Mouse (Mus musculus) embryonic facial prominence, embryonic 13.5 days (tissue): Measurements from ENCODE around the gene Banp. TPM values are rescaled to one million over a fixed set of nuclear protein-coding genes. Genes with fewer than 3 reads are reported as not detected.

Experiments used
- ATAC-seq: fragments of 200-750 bp; cut with Nextera tagmentation; 2 replicates; pipeline ENCODE4 v1.8.0; 2017; ENCODE audit warnings: low read depth; ENCODE audit not compliant: insufficient number of reproducible peaks, insufficient read depth, low FRiP score, low TSS enrichment
- H3K27ac ChIP-seq: fragments of 300-500 bp; sonication (generic); 2 replicates; pipeline ENCODE4 v1.5.1; 2015; ENCODE audit warnings: moderate library complexity, mild to moderate bottlenecking, inconsistent platforms
- H3K27me3 ChIP-seq: fragments of 300-500 bp; sonication (generic); 2 replicates; pipeline ENCODE4 v1.6.1; 2015; ENCODE audit warnings: mild to moderate bottlenecking, inconsistent platforms
- H3K36me3 ChIP-seq: fragments of 300-500 bp; sonication (generic); 2 replicates; pipeline ENCODE4 v1.6.1; 2015; ENCODE audit warnings: mild to moderate bottlenecking, inconsistent platforms
- H3K4me1 ChIP-seq: fragments of 300-500 bp; sonication (generic); 2 replicates; pipeline ENCODE4 v1.6.1; 2015; ENCODE audit warnings: inconsistent platforms
- H3K4me2 ChIP-seq: fragments of 300-500 bp; sonication (generic); 2 replicates; pipeline ENCODE4 v1.6.1; 2015; ENCODE audit warnings: moderate library complexity, mild to moderate bottlenecking, inconsistent platforms
- H3K4me3 ChIP-seq: fragments of 300-500 bp; sonication (generic); 2 replicates; pipeline ENCODE4 v1.5.1; 2015; ENCODE audit warnings: mild to moderate bottlenecking, inconsistent platforms
- H3K9ac ChIP-seq: fragments of 300-500 bp; sonication (generic); 2 replicates; pipeline ENCODE4 v1.6.1; 2015; ENCODE audit warnings: mild to moderate bottlenecking, inconsistent platforms
- H3K9me3 ChIP-seq: fragments of 300-500 bp; sonication (generic); 2 replicates; pipeline ENCODE4 v1.6.1; 2016; ENCODE audit warnings: inconsistent platforms
- WGBS: fragments of 180-500 bp; shearing (Covaris S2); methylation state at CpG from one replicate; pipeline ENCODE4 v1.1.7; 2015; ENCODE audit warnings: mixed read lengths; 5-methylcytosine and 5-hydroxymethylcytosine counted together
- polyA plus RNA-seq: library from polyadenylated mRNA; unstranded; fragments of >200 nt; fragmentation: Nextera tagmentation; extraction: Ambion mirVana; gene quantifications from 2 replicates; pipeline ENCODE4 v1.2.1, GENCODE M21; 2015

Gene Banp
- 42.6 and 49.4 TPM in 2 replicates for polyA plus RNA-seq

DNA sequence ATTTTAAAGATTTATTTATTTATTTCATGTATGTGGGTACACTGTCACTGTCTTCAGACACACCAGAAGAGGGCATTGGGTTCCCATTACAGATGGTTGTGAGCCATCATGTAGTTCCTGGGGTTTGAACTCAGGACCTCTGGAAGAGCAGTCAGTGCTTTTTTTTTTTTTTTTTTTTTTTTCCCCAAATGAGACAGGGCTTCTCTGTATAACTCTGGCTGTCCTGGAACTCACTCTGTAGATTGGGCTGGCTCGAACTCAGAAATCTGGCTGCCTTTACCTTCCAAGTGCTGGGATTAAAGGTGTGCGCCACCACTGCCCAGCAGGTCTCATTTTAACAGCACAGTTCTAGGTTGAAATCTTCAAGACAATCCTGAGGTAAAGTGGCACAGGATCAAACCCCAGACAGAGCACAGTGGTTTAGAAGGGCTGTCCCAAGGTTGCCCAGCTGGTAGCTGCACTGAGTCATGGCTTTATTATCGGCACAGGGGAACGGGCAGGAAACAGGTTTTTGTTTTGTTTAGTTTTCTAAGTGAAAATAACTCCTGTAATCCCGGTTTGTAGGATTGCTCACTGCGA lies at the start of gene Banp:
Gene Banp, plus strand, starts transcription at position 529 of the 579 bp plus-strand sequence.
- 60% methylated on average over 6 of the region's 6 CpGs for WGBS
- Histone ChIP-seq H3K4me1 (peaks cover 49% of the 10 kb centered on the region), H3K36me3 (peaks cover 7% of the 10 kb centered on the region; the same call in 1 of the 2 replicates), H3K4me2 (peak within 1 kb of the TSS; percentile 90), H3K27ac (peak within 1 kb of the TSS; percentile 95), H3K9me3 (no peaks in the 10 kb centered on the region), H3K9ac (peak within 1 kb of the TSS; percentile 99), H3K27me3 (no peaks in the 10 kb centered on the region), H3K4me3 (peak within 1 kb of the TSS; percentile 92)
- no peak for ATAC-seq

DNA sequence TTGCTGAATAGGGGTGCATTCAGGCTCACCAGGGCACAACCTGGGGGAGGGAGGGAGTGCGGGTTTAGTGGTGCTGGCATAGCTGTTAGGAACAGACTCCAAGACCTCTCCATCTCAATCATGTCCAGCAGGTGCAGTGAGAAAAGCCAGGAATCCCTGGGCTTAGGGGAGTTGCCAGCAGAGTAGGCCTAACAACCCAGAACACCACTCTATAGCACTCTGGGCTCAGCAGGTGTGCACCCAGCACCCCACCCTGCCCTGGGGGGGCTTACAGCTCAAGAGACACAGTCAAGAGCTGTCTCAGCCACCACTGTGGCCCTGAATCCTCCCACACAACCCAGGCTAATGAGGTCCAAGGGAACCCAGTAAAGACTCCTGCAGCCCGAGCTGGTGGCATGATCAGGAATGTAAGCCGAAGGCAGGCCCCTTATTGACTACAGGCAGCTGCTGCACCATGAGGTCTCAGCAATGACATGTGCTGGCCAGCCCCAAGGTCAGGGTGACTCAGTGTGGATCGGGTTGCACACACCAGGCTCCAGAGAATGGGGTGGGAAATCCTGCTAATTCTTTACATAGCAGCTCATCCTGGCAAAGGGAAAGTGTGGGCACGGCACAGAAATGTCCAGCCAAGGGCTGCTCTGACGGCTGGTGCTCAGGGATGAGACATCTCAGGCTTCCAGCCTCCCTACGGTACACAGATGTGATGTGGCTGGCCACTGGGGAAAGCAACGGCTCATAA lies 47.9 kb upstream of the Banp start:
- Histone ChIP-seq H3K9ac (peak overlapping the region; percentile 36; the same call in 1 of the 2 replicates), H3K27me3 (no peaks in the 10 kb centered on the region; the same call in 1 of the 2 replicates), H3K4me3 (no peak overlapping the region), H3K4me2 (no peak overlapping the region), H3K27ac (0 out of 2 replicates have a peak overlapping the region, but pooled peaks have one; percentile 7), H3K4me1 (peaks cover 56% of the 10 kb centered on the region), H3K9me3 (no peaks in the 10 kb centered on the region), H3K36me3 (no peaks in the 10 kb centered on the region)
- WGBS: 44% methylated on average over 8 of the region's 8 CpGs
- no peak for ATAC-seq

DNA sequence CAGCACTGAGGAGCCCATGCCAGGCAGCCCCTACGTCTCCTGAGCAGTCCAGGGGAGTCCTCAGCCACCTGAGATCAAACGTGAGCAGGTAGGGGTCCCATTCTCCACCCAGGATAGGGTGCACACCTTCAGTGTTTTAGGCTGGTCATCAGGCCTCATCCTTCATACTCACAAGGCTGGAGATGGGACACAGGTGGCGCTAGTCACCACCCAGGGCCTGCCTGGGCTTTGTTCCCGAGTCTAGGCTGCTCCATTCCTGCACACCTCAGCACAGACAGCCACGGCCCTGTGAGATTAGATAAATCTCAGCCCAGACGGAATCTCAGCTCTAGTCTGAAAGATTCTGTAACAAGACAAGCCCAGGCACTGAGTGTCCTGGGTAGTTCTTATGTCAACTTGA lies 45.6 kb upstream of the Banp start:
- H3K4me1 ChIP-seq: peaks cover 45% of the 10 kb centered on the region
- 0 out of 2 replicates have a peak overlapping the region, but pooled peaks have one; percentile 4 for H3K9ac ChIP-seq
- no peak overlapping the region for H3K27ac ChIP-seq
- 63% methylated on average over 6 of the region's 6 CpGs for WGBS
- peaks cover 11% of the 10 kb centered on the region for H3K27me3 ChIP-seq
- no peaks in the 10 kb centered on the region for H3K36me3 ChIP-seq
- ATAC-seq: no peak
- no peak overlapping the region for H3K4me3 ChIP-seq
- H3K9me3 ChIP-seq: no peaks in the 10 kb centered on the region
- H3K4me2 ChIP-seq: no peak overlapping the region

DNA sequence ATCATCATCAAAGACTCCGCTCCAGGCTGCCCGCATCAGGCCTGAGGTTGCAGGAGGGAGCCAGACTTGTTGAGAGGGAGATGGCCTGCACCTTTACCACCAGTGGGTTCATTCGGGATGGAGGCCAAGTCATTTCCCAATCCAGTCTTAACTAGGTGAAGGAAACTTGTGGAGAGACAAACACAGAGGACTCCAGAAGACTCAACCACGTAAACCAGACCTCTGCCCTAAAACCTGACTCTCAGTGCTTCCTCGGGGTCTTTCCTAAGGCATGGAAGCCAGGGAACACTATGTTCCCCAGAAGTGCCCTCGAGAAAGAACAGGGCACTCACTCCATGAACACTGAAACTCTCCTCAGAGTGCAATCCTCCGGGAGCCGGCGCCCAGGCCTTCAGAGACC lies 44.6 kb upstream of the Banp start:
- ATAC-seq: no peak
- peak overlapping the region; percentile 22; the same call in 1 of the 2 replicates for H3K9ac ChIP-seq
- H3K4me2 ChIP-seq: peak overlapping the region; percentile 98
- 86% methylated on average over 9 of the region's 9 CpGs for WGBS
- no peaks in the 10 kb centered on the region for H3K36me3 ChIP-seq
- H3K9me3 ChIP-seq: no peaks in the 10 kb centered on the region
- peaks cover 12% of the 10 kb centered on the region for H3K27me3 ChIP-seq
- H3K27ac ChIP-seq: no peak overlapping the region
- peak overlapping the region; percentile 76; the same call in 1 of the 2 replicates for H3K4me3 ChIP-seq
- H3K4me1 ChIP-seq: peaks cover 45% of the 10 kb centered on the region

DNA sequence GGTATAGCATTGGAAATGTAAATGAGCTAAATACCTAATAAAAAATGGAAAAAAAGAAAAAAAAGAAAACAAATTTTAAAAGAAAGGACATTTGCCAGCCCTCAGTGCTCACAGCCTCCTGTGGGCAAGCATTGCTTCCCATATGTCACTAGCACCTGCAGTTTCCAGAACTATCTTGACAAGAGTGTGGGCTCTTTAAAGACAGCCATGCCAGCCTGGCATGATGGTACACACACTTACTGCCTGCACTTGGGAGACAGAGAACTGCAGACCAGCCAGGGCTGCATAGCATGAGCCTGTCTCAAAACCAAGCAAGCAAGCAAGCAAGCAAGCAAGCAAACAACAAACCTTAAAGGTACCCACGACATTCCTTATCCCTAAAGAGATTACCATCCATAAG lies 44.1 kb upstream of the Banp start:
- H3K4me2 ChIP-seq: peak overlapping the region; percentile 98
- 53% methylated on average over 1 of the region's 1 CpGs for WGBS
- H3K27ac ChIP-seq: no peak overlapping the region
- H3K4me3 ChIP-seq: peak overlapping the region; percentile 76
- no peak for ATAC-seq
- peak overlapping the region; percentile 22; the same call in 1 of the 2 replicates for H3K9ac ChIP-seq
- no peaks in the 10 kb centered on the region for H3K9me3 ChIP-seq
- peaks cover 45% of the 10 kb centered on the region for H3K4me1 ChIP-seq
- peaks cover 12% of the 10 kb centered on the region for H3K27me3 ChIP-seq
- H3K36me3 ChIP-seq: no peaks in the 10 kb centered on the region

DNA sequence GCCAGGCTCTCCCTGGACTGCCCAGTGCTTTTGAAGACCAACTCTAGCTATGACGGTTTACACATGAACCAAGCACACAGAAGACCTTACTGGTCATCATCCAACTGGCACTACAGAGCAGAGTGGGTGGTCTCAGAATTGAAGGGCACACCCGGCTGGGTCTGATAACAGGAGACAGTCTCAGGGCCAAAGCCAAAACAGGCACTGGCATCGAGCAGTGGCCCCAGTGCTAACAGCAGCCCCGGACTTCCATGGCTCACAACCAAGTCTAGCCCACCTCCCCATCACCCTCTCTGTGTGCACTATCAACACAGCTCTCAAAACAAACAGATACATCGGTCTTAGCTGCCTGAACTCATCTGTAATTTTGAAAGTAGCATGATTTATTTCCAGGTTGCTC lies 43.7 kb upstream of the Banp start:
- ATAC-seq: no peak
- Histone ChIP-seq H3K36me3 (no peaks in the 10 kb centered on the region), H3K9ac (peak overlapping the region; percentile 77), H3K27me3 (peaks cover 12% of the 10 kb centered on the region), H3K4me2 (peak overlapping the region; percentile 98), H3K9me3 (no peaks in the 10 kb centered on the region), H3K4me1 (peaks cover 45% of the 10 kb centered on the region), H3K27ac (no peak overlapping the region), H3K4me3 (peak overlapping the region; percentile 76)
- 36% methylated on average over 5 of the region's 5 CpGs for WGBS

DNA sequence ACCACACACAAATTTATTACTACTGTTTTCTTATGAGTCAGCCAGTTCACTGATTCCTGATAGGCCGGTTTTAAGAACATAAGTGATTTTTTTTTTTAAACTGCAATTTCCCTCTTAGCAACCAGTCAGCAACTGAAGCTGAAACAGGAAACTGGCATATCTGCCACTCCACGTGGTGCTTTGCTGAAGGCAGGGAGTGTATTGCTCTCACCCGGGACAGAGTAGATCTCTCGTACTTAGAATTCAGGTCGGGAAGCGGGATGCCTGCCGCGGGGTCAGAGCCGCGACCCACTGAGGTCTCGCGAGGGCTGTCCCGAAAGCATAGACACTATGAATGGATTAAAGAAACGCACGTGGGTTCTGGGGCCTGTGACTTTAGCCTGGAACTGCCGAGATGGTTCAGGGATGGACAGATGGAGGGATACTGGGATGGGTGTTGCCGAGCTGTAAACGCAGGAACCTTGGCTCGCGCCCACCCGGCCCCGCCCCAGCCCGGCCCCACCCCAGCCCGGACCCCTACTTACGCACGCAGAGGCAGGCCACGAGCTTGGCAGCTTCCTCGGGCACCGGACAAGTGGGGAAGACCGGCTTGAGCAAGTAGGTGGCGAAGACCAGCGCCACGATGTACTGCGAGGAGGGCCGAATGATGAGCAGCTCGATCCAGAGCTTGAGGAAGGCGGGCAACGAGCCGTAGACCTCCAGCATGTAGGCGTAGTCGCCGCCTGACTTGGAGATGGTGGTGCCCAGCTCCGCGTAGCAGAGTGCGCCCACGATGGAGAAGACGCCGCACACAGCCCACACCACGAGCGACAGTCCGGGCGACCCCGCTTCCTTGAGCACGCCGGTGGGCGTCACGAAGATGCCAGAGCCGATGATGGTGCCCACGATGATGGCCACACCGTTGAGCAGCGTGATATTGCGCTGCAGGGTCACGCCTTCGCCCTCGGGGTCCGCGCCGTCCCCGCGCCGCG lies 42.7 kb upstream of the Banp start:
- peak overlapping the region; percentile 98 for H3K4me2 ChIP-seq
- peak overlapping the region; percentile 76 for H3K4me3 ChIP-seq
- H3K27ac ChIP-seq: no peak overlapping the region
- H3K9ac ChIP-seq: peak overlapping the region; percentile 77
- WGBS: under 1% methylated on average over 70 of the region's 72 CpGs
- peak; percentile 30; the same call in 1 of the 2 replicates for ATAC-seq
- peaks cover 37% of the 10 kb centered on the region for H3K4me1 ChIP-seq
- H3K36me3 ChIP-seq: no peaks in the 10 kb centered on the region
- no peaks in the 10 kb centered on the region for H3K9me3 ChIP-seq
- H3K27me3 ChIP-seq: peaks cover 12% of the 10 kb centered on the region

DNA sequence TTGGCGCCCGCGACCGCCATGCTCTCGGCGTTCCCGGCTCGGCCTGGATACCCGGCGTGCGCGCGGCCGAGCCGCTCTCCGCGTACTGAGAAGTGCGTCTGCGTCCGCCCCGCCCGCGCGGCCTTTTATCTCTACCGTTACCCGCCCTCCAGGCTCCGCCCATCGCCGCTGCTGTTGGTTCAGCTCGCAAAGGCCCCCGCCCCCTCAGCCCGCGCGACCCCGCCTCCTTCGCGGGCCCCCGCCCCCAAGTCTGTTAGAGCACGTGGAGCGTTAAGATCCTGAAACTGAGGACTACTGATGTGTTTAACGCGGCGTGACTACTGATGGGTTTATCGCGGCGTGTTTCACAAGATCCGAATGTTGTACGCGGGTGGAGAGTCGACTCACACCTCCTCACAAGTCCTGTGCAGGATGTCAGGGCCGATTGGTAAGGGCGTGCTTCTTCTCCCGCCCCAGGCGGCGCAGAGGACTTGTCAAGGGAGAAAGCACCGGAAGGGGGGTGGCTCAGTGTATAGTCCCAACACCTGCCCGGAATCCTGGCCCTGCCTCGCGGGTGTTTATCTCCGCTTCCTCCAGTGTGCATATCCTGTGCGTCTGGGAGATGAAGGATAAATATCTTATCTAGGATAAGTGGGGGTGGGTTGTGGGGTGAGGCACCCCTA lies 41.8 kb upstream of the Banp start, which contains the start of gene Slc7a5:
Gene Slc7a5, minus strand, starts transcription at position 108 of the 662 bp plus-strand sequence.
- no peaks in the 10 kb centered on the region for H3K36me3 ChIP-seq
- H3K9ac ChIP-seq: peak within 1 kb of the TSS; percentile 77
- no peak within 1 kb of the TSS for H3K27ac ChIP-seq
- H3K4me2 ChIP-seq: peak within 1 kb of the TSS; percentile 98
- ATAC-seq: peak; percentile 84
- WGBS: under 1% methylated on average over 61 of the region's 61 CpGs
- peaks cover 12% of the 10 kb centered on the region for H3K27me3 ChIP-seq
- H3K9me3 ChIP-seq: no peaks in the 10 kb centered on the region
- peak within 1 kb of the TSS; percentile 76 for H3K4me3 ChIP-seq
- peaks cover 33% of the 10 kb centered on the region for H3K4me1 ChIP-seq

DNA sequence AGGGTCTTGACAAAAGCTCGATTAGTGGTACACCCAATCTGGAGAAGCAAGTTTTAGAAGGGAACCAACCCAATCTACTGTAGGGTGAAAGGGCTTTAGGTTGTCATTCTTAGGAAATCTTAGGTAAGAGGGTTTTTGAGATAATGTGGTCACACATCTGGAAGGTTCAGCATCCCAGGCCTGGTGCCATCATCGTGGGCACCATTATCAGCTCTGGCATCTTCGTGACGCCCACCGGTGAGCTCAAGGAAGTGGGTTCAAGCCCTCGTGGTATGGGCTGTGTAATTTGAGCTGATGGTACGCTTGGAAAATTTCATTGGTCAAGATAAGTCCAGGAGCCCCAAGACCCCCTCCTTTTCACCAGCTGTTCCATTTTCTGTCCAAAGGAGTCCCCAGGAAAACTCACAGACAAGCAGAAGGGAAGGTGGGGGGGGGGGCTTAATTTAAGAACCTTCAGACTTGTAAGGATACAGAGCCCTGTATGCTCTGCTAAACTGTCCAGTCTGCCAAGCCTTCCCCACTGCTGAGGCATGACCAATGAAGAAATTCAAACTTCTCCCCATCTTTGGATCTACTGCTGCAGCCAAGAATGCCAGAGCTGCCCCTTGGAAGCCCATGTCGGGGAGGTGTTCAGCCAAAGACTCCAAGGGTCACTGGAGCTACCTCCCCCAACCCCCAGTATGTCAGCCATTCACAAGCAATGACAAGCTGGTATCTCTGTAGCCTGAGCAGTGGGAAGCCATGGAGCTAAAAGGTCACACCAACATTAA lies 41.0 kb upstream of the Banp start:
- H3K9ac ChIP-seq: no peak overlapping the region
- no peak for ATAC-seq
- H3K4me3 ChIP-seq: 0 out of 2 replicates have a peak overlapping the region, but pooled peaks have one; percentile 76
- H3K36me3 ChIP-seq: no peaks in the 10 kb centered on the region
- no peaks in the 10 kb centered on the region for H3K9me3 ChIP-seq
- peaks cover 33% of the 10 kb centered on the region for H3K4me1 ChIP-seq
- no peak overlapping the region for H3K27ac ChIP-seq
- H3K27me3 ChIP-seq: peaks cover 12% of the 10 kb centered on the region
- WGBS: 54% methylated on average over 8 of the region's 8 CpGs
- H3K4me2 ChIP-seq: peak overlapping the region; percentile 98; the same call in 1 of the 2 replicates

DNA sequence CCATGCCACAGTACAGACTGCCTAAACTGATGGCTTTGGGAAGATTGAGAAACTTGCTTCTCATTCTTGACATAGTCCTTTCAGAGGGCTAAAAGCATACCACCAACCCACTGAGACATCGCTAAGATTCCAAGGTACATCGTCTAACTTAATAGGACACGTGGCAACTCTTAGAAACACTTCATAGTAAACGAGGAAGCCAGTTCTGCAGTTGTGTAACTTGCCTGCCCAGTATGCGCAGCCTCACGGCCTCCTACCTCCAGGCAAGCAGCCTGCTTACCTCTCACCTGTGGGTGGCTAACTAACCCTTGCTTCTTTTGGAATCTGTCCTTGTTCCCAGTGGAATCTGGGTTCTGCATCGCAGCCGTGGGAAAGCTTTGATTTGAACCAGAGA lies 40.4 kb upstream of the Banp start:
- no peak for ATAC-seq
- Histone ChIP-seq H3K4me3 (no peak overlapping the region), H3K9me3 (no peaks in the 10 kb centered on the region), H3K9ac (no peak overlapping the region), H3K4me1 (peaks cover 33% of the 10 kb centered on the region), H3K27me3 (peaks cover 12% of the 10 kb centered on the region), H3K36me3 (no peaks in the 10 kb centered on the region), H3K4me2 (no peak overlapping the region), H3K27ac (no peak overlapping the region)
- 55% methylated on average over 8 of the region's 8 CpGs for WGBS
